Mouse (Mus musculus) liver, embryonic 14.5 days (tissue): ENCODE measurements at regions not wholly inside any gene's neighbourhood (a gene's known extent, or its start where the extent isn't known, plus 50 kb on each side); places are given as distances from the start of the nearest gene placed in this dataset.

ENCODE experiments used
- CTCF ChIP-seq: IDR thresholded peaks from 2 replicates; pipeline ENCODE4 v1.5.1; 2016; ENCODE audit warnings: antibody characterized with exemption, low read depth, control low read depth
- EP300 ChIP-seq: IDR thresholded peaks from 2 replicates; pipeline ENCODE4 v1.6.1; 2016; ENCODE audit warnings: antibody characterized with exemption, low read depth

DNA sequence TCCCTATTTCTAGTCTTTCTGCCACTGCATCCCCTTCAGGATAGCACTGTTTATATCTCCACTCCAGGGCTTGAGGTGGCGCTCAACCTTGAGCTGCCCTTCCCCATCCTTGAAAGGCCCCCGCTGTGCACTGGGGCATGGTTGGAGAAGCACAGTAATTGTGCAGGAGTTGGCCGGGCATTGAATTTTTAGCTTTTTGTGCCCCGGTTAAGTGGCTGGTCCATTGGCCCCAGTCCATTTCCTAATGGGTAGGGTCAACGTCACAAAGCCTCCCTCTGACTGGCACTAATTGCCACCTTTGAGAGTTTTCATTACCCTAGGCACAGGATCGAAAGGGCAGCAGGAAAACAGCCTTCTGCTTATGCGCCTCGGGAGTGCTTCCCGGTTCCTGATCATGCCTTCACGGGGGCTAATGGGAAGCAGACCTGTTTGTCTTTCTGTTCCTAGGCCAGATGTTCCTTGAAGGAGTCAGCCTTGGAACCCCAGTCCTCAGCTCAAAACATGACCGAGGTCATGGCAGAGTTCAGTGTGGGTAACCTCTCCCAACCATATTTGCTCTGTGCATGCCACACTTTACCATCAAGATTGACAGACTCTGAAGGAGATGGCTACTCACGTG is 80.5 kb upstream of the Ankrd55 start:
- TF ChIP-seq CTCF: no peak
- no peak for TF ChIP-seq EP300
